Mouse (Mus musculus): Measurements from ENCODE around the gene Pou3f1. TPM values are rescaled to one million over a fixed set of nuclear protein-coding genes. Genes with fewer than 3 reads are reported as not detected.

Gene Pou3f1
- polyA plus RNA-seq, 1 experiment: 0.02 TPM

DNA sequence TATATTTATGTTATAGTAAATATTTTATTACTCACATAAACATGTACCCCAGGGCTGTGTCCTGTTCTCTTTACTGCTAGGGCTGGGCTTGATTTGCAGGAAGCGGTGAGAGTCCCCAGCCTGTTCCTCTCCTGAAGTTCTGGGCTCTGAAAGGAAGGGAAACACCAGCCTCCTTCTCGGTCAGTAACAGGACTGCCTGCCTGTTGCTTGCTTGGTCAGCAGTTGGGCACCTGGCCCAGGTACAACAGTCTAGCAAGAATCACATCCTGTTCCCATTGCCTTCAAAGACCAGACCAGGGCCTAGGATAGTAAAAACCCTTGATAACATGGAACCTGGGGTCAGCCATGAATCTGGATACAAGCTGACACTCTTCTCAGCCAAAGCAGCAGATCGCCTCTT is 4.0 kb downstream of the Pou3f1 start:
- Histone ChIP-seq H3K4me3 (ENCODE audit: extremely low read depth, insufficient read depth, insufficient read length) (no peak overlapping the region), H3K36me3 (ENCODE audit: control insufficient read depth, insufficient read depth, low read length) (no peaks in the 10 kb centered on the region), H3K27me3 (ENCODE audit: control insufficient read depth, insufficient read depth, low read length) (peaks cover 33% of the 10 kb centered on the region), H3K27ac (ENCODE audit: insufficient read depth, low read length) (no peak overlapping the region), H3K4me1 (ENCODE audit: control insufficient read depth, insufficient read depth, insufficient read length) (peaks cover 11% of the 10 kb centered on the region; the same call in 1 of the 2 replicates)
- no peak for TF ChIP-seq POLR2A (IDR thresholded peaks at IDR 0.05; ENCODE audit: low read depth, low read length)
- no peak for TF ChIP-seq CTCF (IDR thresholded peaks at IDR 0.05; ENCODE audit: extremely low read depth, insufficient read depth, insufficient read length, insufficient replicate concordance)
- no peak for DNase-seq (ENCODE audit: low read depth in 1 of 2, low spot score in 2 of 2)
- 50% methylated on average over 3 of the region's 3 CpGs for WGBS

DNA sequence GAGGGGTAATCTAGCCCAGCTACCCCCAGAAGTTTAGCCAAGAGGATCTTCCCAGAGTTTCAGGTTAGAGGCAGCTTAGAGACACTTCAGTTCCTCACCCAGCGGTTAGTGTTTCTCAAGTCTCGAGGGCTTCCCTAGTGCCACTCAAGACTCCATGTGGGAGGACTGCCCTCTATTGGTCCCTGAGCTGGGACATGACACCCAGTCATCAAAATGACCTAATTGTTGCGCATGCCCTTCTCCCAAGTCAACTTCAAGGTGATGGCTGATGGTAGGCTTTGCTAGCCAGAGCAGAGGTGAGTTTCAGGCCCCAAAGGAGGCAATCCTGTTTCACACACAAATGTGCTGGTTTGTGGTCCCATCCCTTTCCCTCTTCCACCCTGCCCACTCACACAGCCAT is 6.4 kb downstream of the Pou3f1 start:
- H3K36me3 ChIP-seq (ENCODE audit: control insufficient read depth, insufficient read depth, low read length): no peaks in the 10 kb centered on the region
- peaks cover 5% of the 10 kb centered on the region; the same call in 1 of the 2 replicates for H3K4me1 ChIP-seq (ENCODE audit: control insufficient read depth, insufficient read depth, insufficient read length)
- peaks cover 19% of the 10 kb centered on the region for H3K27me3 ChIP-seq (ENCODE audit: control insufficient read depth, insufficient read depth, low read length)
- no peak for DNase-seq (ENCODE audit: low read depth in 1 of 2, low spot score in 2 of 2)
- 26% methylated on average over 3 of the region's 3 CpGs for WGBS
- TF ChIP-seq POLR2A (IDR thresholded peaks at IDR 0.05; ENCODE audit: low read depth, low read length): no peak
- TF ChIP-seq CTCF (IDR thresholded peaks at IDR 0.05; ENCODE audit: extremely low read depth, insufficient read depth, insufficient read length, insufficient replicate concordance): no peak
- H3K27ac ChIP-seq (ENCODE audit: insufficient read depth, low read length): no peak overlapping the region
- H3K4me3 ChIP-seq (ENCODE audit: extremely low read depth, insufficient read depth, insufficient read length): no peak overlapping the region

DNA sequence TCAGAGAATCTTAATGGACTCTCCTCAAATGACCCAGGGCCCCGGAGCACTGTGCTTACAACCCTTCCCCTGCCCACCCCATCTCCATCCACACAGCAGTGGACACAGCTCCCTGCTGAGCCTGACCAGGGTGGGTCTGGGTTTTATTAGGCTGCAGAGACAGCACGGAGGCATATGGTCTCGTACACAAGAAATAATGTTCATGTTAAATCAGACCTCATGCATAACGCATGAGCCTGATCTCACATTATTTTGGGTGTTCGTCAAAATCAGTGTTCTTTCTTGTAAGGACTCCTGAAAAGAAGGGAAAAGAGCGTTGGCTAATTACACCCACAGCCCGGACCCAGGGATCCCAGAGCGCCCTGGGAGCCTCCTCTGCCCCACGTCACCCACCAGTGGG is 7.6 kb downstream of the Pou3f1 start:
- 0 out of 2 replicates have a peak, but pooled peaks cover 1% of the 10 kb centered on the region for H3K4me1 ChIP-seq (ENCODE audit: control insufficient read depth, insufficient read depth, insufficient read length)
- H3K27ac ChIP-seq (ENCODE audit: insufficient read depth, low read length): no peak overlapping the region
- H3K4me3 ChIP-seq (ENCODE audit: extremely low read depth, insufficient read depth, insufficient read length): no peak overlapping the region
- TF ChIP-seq POLR2A (IDR thresholded peaks at IDR 0.05; ENCODE audit: low read depth, low read length) (no peak), CTCF (IDR thresholded peaks at IDR 0.05; ENCODE audit: extremely low read depth, insufficient read depth, insufficient read length, insufficient replicate concordance) (no peak)
- 83% methylated on average over 9 of the region's 9 CpGs for WGBS
- no peak for DNase-seq (ENCODE audit: low read depth in 1 of 2, low spot score in 2 of 2)
- peaks cover 9% of the 10 kb centered on the region for H3K27me3 ChIP-seq (ENCODE audit: control insufficient read depth, insufficient read depth, low read length)
- H3K36me3 ChIP-seq (ENCODE audit: control insufficient read depth, insufficient read depth, low read length): no peaks in the 10 kb centered on the region

DNA sequence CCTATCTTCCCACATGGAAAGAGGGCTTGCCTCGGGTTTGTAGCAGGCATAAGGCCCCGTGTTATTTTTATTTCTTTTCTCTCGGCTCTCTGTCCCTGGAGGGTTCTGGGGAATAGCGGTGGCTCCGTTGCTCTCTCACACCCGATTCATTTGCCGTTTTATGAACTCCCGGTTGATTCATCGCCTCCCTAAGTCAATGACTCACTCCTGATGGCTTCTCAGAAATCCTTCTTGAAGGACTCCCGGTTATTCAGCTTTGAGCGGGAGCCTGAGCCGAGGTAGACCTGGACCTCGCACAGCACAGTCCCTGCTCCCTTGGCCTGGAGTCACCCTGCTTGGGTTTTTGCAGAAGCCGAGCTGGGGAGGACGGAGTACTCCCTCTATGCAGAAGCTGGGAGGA is 8.0 kb downstream of the Pou3f1 start:
- no peaks in the 10 kb centered on the region for H3K36me3 ChIP-seq (ENCODE audit: control insufficient read depth, insufficient read depth, low read length)
- DNase-seq (ENCODE audit: low read depth in 1 of 2, low spot score in 2 of 2): no peak
- no peak overlapping the region for H3K4me3 ChIP-seq (ENCODE audit: extremely low read depth, insufficient read depth, insufficient read length)
- no peaks in the 10 kb centered on the region for H3K4me1 ChIP-seq (ENCODE audit: control insufficient read depth, insufficient read depth, insufficient read length)
- H3K27me3 ChIP-seq (ENCODE audit: control insufficient read depth, insufficient read depth, low read length): peaks cover 5% of the 10 kb centered on the region
- TF ChIP-seq CTCF (IDR thresholded peaks at IDR 0.05; ENCODE audit: extremely low read depth, insufficient read depth, insufficient read length, insufficient replicate concordance) (no peak), POLR2A (IDR thresholded peaks at IDR 0.05; ENCODE audit: low read depth, low read length) (no peak)
- no peak overlapping the region for H3K27ac ChIP-seq (ENCODE audit: insufficient read depth, low read length)
- 78% methylated on average over 15 of the region's 15 CpGs for WGBS

DNA sequence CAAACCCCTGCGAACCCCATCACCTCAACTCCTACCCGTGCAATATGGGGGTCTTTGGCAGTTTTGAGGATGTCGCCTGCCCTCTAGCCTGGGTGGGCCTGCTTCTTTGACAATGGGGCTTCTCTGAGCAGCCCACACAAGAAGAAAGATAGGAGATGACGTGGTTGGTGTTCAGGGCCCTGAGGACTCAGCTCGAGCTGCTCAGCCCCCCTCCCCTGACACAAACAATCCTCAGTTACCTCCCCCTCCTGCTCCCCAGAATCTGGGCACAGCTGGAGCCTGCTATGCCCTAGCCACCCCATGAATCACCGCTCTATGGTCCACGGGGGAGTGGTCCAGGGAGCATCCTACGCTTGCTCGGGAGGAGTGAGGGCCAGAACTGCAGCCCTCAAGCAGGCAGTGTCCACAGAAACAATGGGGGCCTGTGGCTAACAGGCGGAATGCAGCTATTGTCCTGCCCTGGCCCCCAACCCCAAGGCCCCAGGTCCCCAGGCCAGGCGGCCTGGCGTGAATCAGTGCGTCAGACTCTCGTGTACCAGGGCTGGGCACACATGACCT is 10.9 kb downstream of the Pou3f1 start:
- H3K36me3 ChIP-seq (ENCODE audit: control insufficient read depth, insufficient read depth, low read length): no peaks in the 10 kb centered on the region
- H3K27me3 ChIP-seq (ENCODE audit: control insufficient read depth, insufficient read depth, low read length): no peaks in the 10 kb centered on the region
- no peak for TF ChIP-seq CTCF (IDR thresholded peaks at IDR 0.05; ENCODE audit: extremely low read depth, insufficient read depth, insufficient read length, insufficient replicate concordance)
- no peak for TF ChIP-seq POLR2A (IDR thresholded peaks at IDR 0.05; ENCODE audit: low read depth, low read length)
- DNase-seq (ENCODE audit: low read depth in 1 of 2, low spot score in 2 of 2): no peak
- no peaks in the 10 kb centered on the region for H3K4me1 ChIP-seq (ENCODE audit: control insufficient read depth, insufficient read depth, insufficient read length)
- H3K27ac ChIP-seq (ENCODE audit: insufficient read depth, low read length): no peak overlapping the region
- WGBS: 52% methylated on average over 14 of the region's 14 CpGs
- H3K4me3 ChIP-seq (ENCODE audit: extremely low read depth, insufficient read depth, insufficient read length): no peak overlapping the region

DNA sequence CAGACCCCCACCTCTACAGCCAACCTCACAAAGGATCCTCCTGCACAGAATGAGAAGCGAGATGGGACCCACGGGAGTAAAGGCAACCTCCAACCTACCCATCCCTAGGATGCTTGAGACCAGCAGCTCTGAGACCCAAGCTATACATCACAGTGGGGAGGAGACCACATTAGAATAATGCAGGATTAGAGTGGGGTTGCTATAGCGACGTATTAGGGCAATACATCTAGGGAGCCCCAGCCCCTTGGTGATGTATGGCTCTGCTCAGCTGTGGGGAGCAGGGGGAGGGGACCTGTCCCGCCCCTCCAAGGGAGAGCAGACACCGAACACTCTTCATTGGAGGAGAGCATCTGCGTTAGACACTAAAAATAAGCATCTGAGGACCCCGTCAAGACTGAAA is 11.5 kb downstream of the Pou3f1 start:
- Histone ChIP-seq H3K4me3 (ENCODE audit: extremely low read depth, insufficient read depth, insufficient read length) (no peak overlapping the region), H3K27ac (ENCODE audit: insufficient read depth, low read length) (no peak overlapping the region), H3K27me3 (ENCODE audit: control insufficient read depth, insufficient read depth, low read length) (no peaks in the 10 kb centered on the region), H3K4me1 (ENCODE audit: control insufficient read depth, insufficient read depth, insufficient read length) (no peaks in the 10 kb centered on the region), H3K36me3 (ENCODE audit: control insufficient read depth, insufficient read depth, low read length) (no peaks in the 10 kb centered on the region)
- no peak for DNase-seq (ENCODE audit: low read depth in 1 of 2, low spot score in 2 of 2)
- TF ChIP-seq CTCF (IDR thresholded peaks at IDR 0.05; ENCODE audit: extremely low read depth, insufficient read depth, insufficient read length, insufficient replicate concordance) (no peak), POLR2A (IDR thresholded peaks at IDR 0.05; ENCODE audit: low read depth, low read length) (no peak)
- WGBS: 26% methylated on average over 8 of the region's 8 CpGs

DNA sequence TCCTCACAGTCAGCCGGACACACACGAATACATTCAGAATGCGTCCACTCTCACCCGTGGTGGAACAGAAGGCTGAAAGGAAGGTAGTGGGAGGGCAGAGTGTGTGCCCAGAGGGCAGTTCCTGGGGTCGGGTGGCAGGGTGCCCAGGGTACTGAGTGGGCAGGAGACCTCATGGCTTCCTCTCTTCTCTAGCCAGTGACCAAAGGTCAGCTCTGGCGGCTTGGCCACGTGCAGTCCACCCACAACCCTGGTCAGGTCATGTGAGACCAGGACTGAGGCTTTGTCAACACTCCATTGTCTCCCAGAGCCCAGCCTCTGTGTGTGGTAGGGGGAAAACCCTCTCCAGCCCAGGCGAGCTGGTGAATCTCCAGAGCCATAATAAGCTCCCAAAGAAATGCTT is 13.6 kb downstream of the Pou3f1 start:
- Histone ChIP-seq H3K36me3 (ENCODE audit: control insufficient read depth, insufficient read depth, low read length) (no peaks in the 10 kb centered on the region), H3K27ac (ENCODE audit: insufficient read depth, low read length) (no peak overlapping the region), H3K4me3 (ENCODE audit: extremely low read depth, insufficient read depth, insufficient read length) (no peak overlapping the region), H3K4me1 (ENCODE audit: control insufficient read depth, insufficient read depth, insufficient read length) (no peaks in the 10 kb centered on the region), H3K27me3 (ENCODE audit: control insufficient read depth, insufficient read depth, low read length) (no peaks in the 10 kb centered on the region; the same call in 1 of the 2 replicates)
- WGBS: 62% methylated on average over 8 of the region's 8 CpGs
- no peak for DNase-seq (ENCODE audit: low read depth in 1 of 2, low spot score in 2 of 2)
- TF ChIP-seq CTCF (IDR thresholded peaks at IDR 0.05; ENCODE audit: extremely low read depth, insufficient read depth, insufficient read length, insufficient replicate concordance): no peak
- TF ChIP-seq POLR2A (IDR thresholded peaks at IDR 0.05; ENCODE audit: low read depth, low read length): no peak
